Mouse (Mus musculus): Measurements from ENCODE around the gene Oaf. TPM values are rescaled to one million over a fixed set of nuclear protein-coding genes. Genes with fewer than 3 reads are reported as not detected.
A peak's percentile ranks its signal among the peaks of the same experiment; 100 is the strongest.

Gene Oaf
- polyA plus RNA-seq, 1 experiment from 2014 or later = 3.2 TPM

DNA sequence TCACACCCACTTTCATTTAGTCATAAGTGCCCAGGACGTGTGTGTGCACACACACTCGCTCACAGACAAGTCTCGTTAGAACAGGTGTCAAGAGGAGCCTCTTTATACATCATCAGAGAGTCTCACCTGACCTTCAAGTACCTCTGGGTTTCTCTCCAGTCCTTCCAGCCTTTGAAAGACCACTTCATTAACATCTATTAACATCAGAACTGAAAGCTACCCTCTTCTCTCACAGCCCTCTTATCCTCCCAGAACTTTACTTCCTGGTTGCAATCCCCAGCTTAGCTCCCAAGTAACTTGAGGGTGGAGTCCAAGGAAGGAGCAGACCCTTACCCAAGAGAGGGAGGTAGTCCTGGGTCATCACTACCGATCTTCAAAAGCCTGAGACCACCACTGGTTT lies 48.1 kb downstream of the Oaf start:
- Histone ChIP-seq H3K4me2 (ENCODE audit: low read length) (no peak overlapping the region), H3K4me3 (ENCODE audit: low read depth, low read length) (no peak overlapping the region), H3K27me3 (ENCODE audit: control insufficient read depth, insufficient read depth, low read depth, low read length) (no peaks in the 10 kb centered on the region; the same call in none of the 2 replicates), H3K9me3 (replicated peaks; ENCODE audit: control insufficient read depth, low read length, poor library complexity, severe bottlenecking) (no peaks in the 10 kb centered on the region), H3K9ac (ENCODE audit: low read depth, low read length) (no peak overlapping the region), H3K27ac (ENCODE audit: low read length) (no peak overlapping the region), H3K4me1 (ENCODE audit: control insufficient read depth, insufficient read depth, low read length) (peaks cover 10% of the 10 kb centered on the region), H3K36me3 (ENCODE audit: control insufficient read depth, insufficient read depth, low read length) (no peaks in the 10 kb centered on the region)
- no peak for ATAC-seq
- 48% methylated on average over 4 of the region's 4 CpGs for WGBS

GRCm38 (mm10) chr9:43189021-43189356 lies 50.7 kb downstream of the Oaf start:
- peak; percentile 45; the same call in 1 of the 2 replicates for ATAC-seq
- no peak overlapping the region for H3K4me2 ChIP-seq (ENCODE audit: low read length)
- H3K27ac ChIP-seq (ENCODE audit: low read length) = peak overlapping the region; percentile 54
- 62% methylated on average over 3 of the region's 3 CpGs for WGBS
- H3K27me3 ChIP-seq (ENCODE audit: control insufficient read depth, insufficient read depth, low read depth, low read length) = no peaks in the 10 kb centered on the region; the same call in none of the 2 replicates
- H3K9ac ChIP-seq (ENCODE audit: low read depth, low read length) = no peak overlapping the region
- no peaks in the 10 kb centered on the region for H3K9me3 ChIP-seq (replicated peaks; ENCODE audit: control insufficient read depth, low read length, poor library complexity, severe bottlenecking)
- peaks cover 10% of the 10 kb centered on the region for H3K4me1 ChIP-seq (ENCODE audit: control insufficient read depth, insufficient read depth, low read length)
- H3K4me3 ChIP-seq (ENCODE audit: low read depth, low read length) = no peak overlapping the region
- H3K36me3 ChIP-seq (ENCODE audit: control insufficient read depth, insufficient read depth, low read length) = no peaks in the 10 kb centered on the region

DNA sequence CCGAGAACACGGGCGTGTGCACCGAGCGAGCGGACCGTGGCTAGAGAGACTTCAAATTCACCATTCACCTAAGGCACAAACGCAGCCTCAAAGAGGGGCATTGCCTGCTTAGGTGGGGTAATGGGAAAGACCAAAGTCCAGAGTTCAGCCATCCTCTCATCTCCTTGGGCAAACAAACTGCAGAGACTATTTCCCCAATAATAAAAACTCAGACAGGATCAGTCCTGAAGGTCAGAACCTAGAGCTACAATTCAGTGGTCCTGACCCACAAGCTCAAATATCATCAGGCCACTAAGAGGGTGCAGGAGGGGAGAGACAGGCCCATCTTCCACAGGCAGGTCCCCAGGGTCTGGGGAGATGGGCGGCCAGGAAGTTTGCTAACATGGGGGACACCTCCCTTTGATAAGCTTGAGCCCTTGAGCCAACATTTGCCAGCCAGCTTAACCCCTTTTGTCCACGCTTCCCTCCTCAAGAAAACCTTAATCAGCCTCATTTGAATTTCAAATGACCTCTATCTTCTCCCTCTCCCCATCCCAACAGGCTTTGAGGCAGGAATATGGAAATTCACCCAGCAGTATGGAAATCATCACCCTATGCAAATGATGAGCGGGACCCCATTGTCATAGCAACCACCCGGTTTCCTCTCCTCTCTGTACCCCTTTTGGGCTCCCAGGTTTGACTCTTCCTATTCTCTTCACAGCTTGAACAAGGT lies 51.2 kb downstream of the Oaf start:
- Histone ChIP-seq H3K27ac (ENCODE audit: low read length) (peak overlapping the region; percentile 54), H3K4me2 (ENCODE audit: low read length) (no peak overlapping the region), H3K9ac (ENCODE audit: low read depth, low read length) (no peak overlapping the region), H3K4me1 (ENCODE audit: control insufficient read depth, insufficient read depth, low read length) (peaks cover 10% of the 10 kb centered on the region), H3K36me3 (ENCODE audit: control insufficient read depth, insufficient read depth, low read length) (no peaks in the 10 kb centered on the region), H3K9me3 (replicated peaks; ENCODE audit: control insufficient read depth, low read length, poor library complexity, severe bottlenecking) (no peaks in the 10 kb centered on the region), H3K4me3 (ENCODE audit: low read depth, low read length) (no peak overlapping the region), H3K27me3 (ENCODE audit: control insufficient read depth, insufficient read depth, low read depth, low read length) (no peaks in the 10 kb centered on the region; the same call in none of the 2 replicates)
- peak; percentile 80 for ATAC-seq
- WGBS = 53% methylated on average over 12 of the region's 12 CpGs

GRCm38 (mm10) chr9:43179614-43180013 lies 60.1 kb downstream of the Oaf start:
- H3K4me3 ChIP-seq (ENCODE audit: low read depth, low read length) = no peak overlapping the region

GRCm38 (mm10) chr9:43178172-43178571 lies 61.5 kb downstream of the Oaf start:
- Histone ChIP-seq H3K27ac (ENCODE audit: low read length) (no peak overlapping the region), H3K4me2 (ENCODE audit: low read length) (no peak overlapping the region), H3K36me3 (ENCODE audit: control insufficient read depth, insufficient read depth, low read length) (no peaks in the 10 kb centered on the region), H3K9ac (ENCODE audit: low read depth, low read length) (no peak overlapping the region), H3K27me3 (ENCODE audit: control insufficient read depth, insufficient read depth, low read depth, low read length) (no peaks in the 10 kb centered on the region), H3K9me3 (replicated peaks; ENCODE audit: control insufficient read depth, low read length, poor library complexity, severe bottlenecking) (no peaks in the 10 kb centered on the region), H3K4me3 (ENCODE audit: low read depth, low read length) (no peak overlapping the region), H3K4me1 (ENCODE audit: control insufficient read depth, insufficient read depth, low read length) (no peaks in the 10 kb centered on the region)
- WGBS = 55% methylated on average over 7 of the region's 7 CpGs
- ATAC-seq = no peak

More at GRCm38 (mm10) chr9:43179614-43180013, 60.1 kb downstream of the Oaf start:
- 64% methylated on average over 5 of the region's 5 CpGs for WGBS
- H3K36me3 ChIP-seq (ENCODE audit: control insufficient read depth, insufficient read depth, low read length) = no peaks in the 10 kb centered on the region
- H3K9me3 ChIP-seq (replicated peaks; ENCODE audit: control insufficient read depth, low read length, poor library complexity, severe bottlenecking) = no peaks in the 10 kb centered on the region
- no peak for ATAC-seq
- no peaks in the 10 kb centered on the region for H3K27me3 ChIP-seq (ENCODE audit: control insufficient read depth, insufficient read depth, low read depth, low read length)
- no peak overlapping the region for H3K27ac ChIP-seq (ENCODE audit: low read length)
- H3K9ac ChIP-seq (ENCODE audit: low read depth, low read length) = no peak overlapping the region
- no peak overlapping the region for H3K4me2 ChIP-seq (ENCODE audit: low read length)
- H3K4me1 ChIP-seq (ENCODE audit: control insufficient read depth, insufficient read depth, low read length) = no peaks in the 10 kb centered on the region

Other genes starting within 250 kb of the Oaf start
- 22.1 and 23.6 TPM in 2 replicates for gene Arhgef12, start 132.7 kb downstream of the Oaf start, polyA plus RNA-seq (2015; fragmentation: Nextera tagmentation; extraction: Ambion mirVana)
- gene Tmem136, start 123.3 kb downstream of the Oaf start, polyA plus RNA-seq (2015; fragmentation: Nextera tagmentation; extraction: Ambion mirVana) = 11.2 TPM in 2 replicates
- gene Pou2f3, start 29.5 kb downstream of the Oaf start, polyA plus RNA-seq (2015; fragmentation: Nextera tagmentation; extraction: Ambion mirVana) = 0.07 TPM in 1 of 2 replicates, not detected in the other
- 0.09 TPM in 1 of 2 replicates, not detected in the other for gene Trim29, start 70.9 kb upstream of the Oaf start, polyA plus RNA-seq (2015; fragmentation: Nextera tagmentation; extraction: Ambion mirVana)

Data from midbrain, embryonic 16.5 days (tissue).